Mouse (Mus musculus) cortical plate, adult 2 months (tissue): Measurements from ENCODE around the gene Rbm28.

Experiments used
- CTCF ChIP-seq: fragments of 200-500 bp; IDR thresholded peaks from 2 replicates; pipeline ENCODE4 v1.5.1; 2011; ENCODE audit warnings: mild to moderate bottlenecking, control low read depth, low read length; ENCODE audit not compliant: insufficient read depth; ENCODE audit errors: extremely low read depth
- POLR2A ChIP-seq: fragments of 200-500 bp; IDR thresholded peaks from 2 replicates; pipeline ENCODE4 v1.6.1; 2011; ENCODE audit warnings: mild to moderate bottlenecking, low read length, control low read depth; ENCODE audit not compliant: insufficient read depth; ENCODE audit errors: extremely low read depth

DNA sequence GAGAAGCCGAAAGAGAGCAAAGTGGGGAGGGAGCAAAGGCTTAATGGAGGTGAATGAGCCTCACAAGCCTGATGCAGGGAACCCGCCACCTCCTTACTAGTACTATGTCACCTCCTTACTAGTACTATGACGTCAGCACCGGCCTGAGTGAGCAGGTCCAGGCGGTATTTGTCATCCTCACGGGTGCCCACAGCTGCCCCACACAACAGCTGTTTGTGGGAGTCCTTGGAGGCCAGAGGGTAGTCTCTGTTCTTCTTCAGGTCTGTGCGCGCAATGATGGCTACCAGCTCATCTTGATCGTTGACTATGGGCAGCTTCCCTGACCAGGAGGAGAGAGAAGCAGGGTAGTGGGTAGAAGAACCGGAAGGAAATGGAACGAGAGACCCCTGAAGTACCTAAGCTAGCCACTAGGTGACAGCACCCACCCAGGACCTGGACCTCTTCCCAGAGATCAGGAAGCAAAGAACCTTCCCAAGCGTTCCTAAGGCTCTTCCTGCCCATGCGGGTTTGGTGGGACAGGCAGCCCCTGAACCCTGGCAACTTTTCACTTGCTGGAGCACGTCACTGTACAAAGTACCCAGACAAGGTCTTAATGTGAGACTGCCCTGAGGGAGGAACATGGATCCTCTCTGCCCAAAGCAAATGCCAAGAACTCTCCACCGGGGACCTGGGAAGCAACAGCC, 40.3 kb upstream of the Rbm28 start:
- TF ChIP-seq POLR2A (no peak), CTCF (peak; percentile 87)
